Mouse (Mus musculus) myocyte (in vitro differentiated cells): ENCODE results near the gene T. TPM values are rescaled to one million over a fixed set of nuclear protein-coding genes. Genes with fewer than 3 reads are reported as not detected.

ENCODE experiments used
- H3K27me3 ChIP-seq: one replicate; pipeline ENCODE4 v1.6.1; 2011; ENCODE audit not compliant: control insufficient read depth, insufficient read depth, insufficient read length
- H3K36me3 ChIP-seq: one replicate; pipeline ENCODE4 v1.6.1; 2011; ENCODE audit not compliant: control insufficient read depth, insufficient read depth
- H3K4me2 ChIP-seq: one replicate; pipeline ENCODE4 v1.6.1; 2011; ENCODE audit warnings: low read depth, control low read depth
- H3K4me3 ChIP-seq: one replicate; pipeline ENCODE4 v1.5.1; 2011; ENCODE audit warnings: mild to moderate bottlenecking, control low read depth, moderate library complexity
- H3K79me2 ChIP-seq: one replicate; pipeline ENCODE4 v1.6.1; 2011; ENCODE audit not compliant: control insufficient read depth, insufficient read depth
- H3ac ChIP-seq: one replicate; pipeline ENCODE4 v1.6.1; 2011; ENCODE audit not compliant: control insufficient read depth, insufficient read length
- CEBPB ChIP-seq: IDR thresholded peaks from 2 replicates; pipeline ENCODE4 v1.6.1; 2011; ENCODE audit warnings: mild to moderate bottlenecking, moderate library complexity; ENCODE audit not compliant: poor library complexity, insufficient read depth, severe bottlenecking
- E2F4 ChIP-seq: IDR thresholded peaks from one replicate; pipeline ENCODE4 v1.6.1; 2011; ENCODE audit warnings: mild to moderate bottlenecking, control low read depth, moderate library complexity; ENCODE audit not compliant: insufficient read depth
- MAX ChIP-seq: IDR thresholded peaks from one replicate; pipeline ENCODE4 v1.6.1; 2011; ENCODE audit warnings: low read depth, mild to moderate bottlenecking, control low read depth
- MYOD1 ChIP-seq, 3 experiments: IDR thresholded peaks; one replicate each; pipeline ENCODE4 v1.6.1; 2011; ENCODE audit warnings: control low read depth in 2 of 3, low read depth in 2 of 3, mild to moderate bottlenecking in 2 of 3, moderate library complexity in 1 of 3; ENCODE audit not compliant: insufficient read length in 2 of 3, control insufficient read depth in 1 of 3
- MYOG ChIP-seq, 3 experiments: IDR thresholded peaks; one replicate each; pipeline ENCODE4 v1.6.1; 2011; ENCODE audit warnings: control low read depth in 2 of 3, low read depth in 2 of 3, mild to moderate bottlenecking in 2 of 3; ENCODE audit not compliant: insufficient read length in 2 of 3, control insufficient read depth in 1 of 3, insufficient read depth in 1 of 3
- POLR2A ChIP-seq: IDR thresholded peaks from one replicate; pipeline ENCODE4 v1.6.1; 2011; ENCODE audit warnings: low read depth, mild to moderate bottlenecking, control low read depth, moderate library complexity; ENCODE audit not compliant: insufficient read length
- POLR2AphosphoS2 ChIP-seq: IDR thresholded peaks from one replicate; pipeline ENCODE4 v1.6.1; 2011; ENCODE audit warnings: low read depth, control low read depth; ENCODE audit not compliant: insufficient read length
- REST ChIP-seq: IDR thresholded peaks from one replicate; pipeline ENCODE4 v1.6.1; 2011; ENCODE audit warnings: mild to moderate bottlenecking, control low read depth, moderate library complexity; ENCODE audit not compliant: insufficient read depth, insufficient read length
- SRF ChIP-seq: IDR thresholded peaks from one replicate; pipeline ENCODE4 v1.6.1; 2011; ENCODE audit warnings: low read depth; ENCODE audit not compliant: control insufficient read depth, insufficient read length
- TCF12 ChIP-seq: IDR thresholded peaks from one replicate; pipeline ENCODE4 v1.6.1; 2011; ENCODE audit warnings: mild to moderate bottlenecking, control low read depth; ENCODE audit not compliant: poor library complexity, insufficient read depth, severe bottlenecking
- TCF3 ChIP-seq: IDR thresholded peaks from one replicate; pipeline ENCODE4 v1.6.1; 2011; ENCODE audit warnings: low read depth, control low read depth; ENCODE audit not compliant: insufficient read length
- USF1 ChIP-seq: IDR thresholded peaks from one replicate; pipeline ENCODE4 v1.6.1; 2011; ENCODE audit warnings: low read depth, mild to moderate bottlenecking, control low read depth, moderate library complexity
- polyA plus RNA-seq: library from polyadenylated mRNA; unstranded; fragments of >200 nt; fragmentation: generic; extraction: Trizol; gene quantifications from one replicate; pipeline ENCODE4 v1.2.1, GENCODE M21; 2012; ENCODE audit warnings: missing spikeins

Gene T
- polyA plus RNA-seq = 0.10 TPM

GRCm38 (mm10) chr17:8433978-8434960, at the start of gene T:
Gene T, plus strand, starts transcription at chr17:8434423.
- H3K4me3 ChIP-seq = no peak within 1 kb of the TSS

GRCm38 (mm10) chr17:8385441-8385840, 48.8 kb upstream of the T start:
- Histone ChIP-seq H3K79me2 (no peaks in the 10 kb centered on the region), H3K27me3 (peaks cover 15% of the 10 kb centered on the region), H3K4me2 (no peak overlapping the region), H3K4me3 (no peak overlapping the region), H3ac (no peak overlapping the region), H3K36me3 (no peaks in the 10 kb centered on the region)
- no peak for TF ChIP-seq USF1
- TF ChIP-seq MYOD1 (IDR thresholded peaks at IDR 0.05; ENCODE audit: control insufficient read depth in 1 of 3, insufficient read length in 2 of 3, low read depth in 2 of 3) = no peak
- TF ChIP-seq CEBPB = no peak
- no peak for TF ChIP-seq SRF
- no peak for TF ChIP-seq POLR2AphosphoS2
- no peak for TF ChIP-seq POLR2A
- no peak for TF ChIP-seq TCF3
- TF ChIP-seq TCF12 = no peak
- TF ChIP-seq REST = no peak
- no peak for TF ChIP-seq E2F4
- TF ChIP-seq MYOG (IDR thresholded peaks at IDR 0.05; ENCODE audit: control insufficient read depth in 1 of 3, insufficient read depth in 1 of 3, insufficient read length in 2 of 3, low read depth in 2 of 3) = no peak
- no peak for TF ChIP-seq MAX

More at GRCm38 (mm10) chr17:8433978-8434960, at the start of gene T:
- H3K36me3 ChIP-seq = no peaks in the 10 kb centered on the region
- no peak within 1 kb of the TSS for H3ac ChIP-seq
- TF ChIP-seq TCF12 = no peak
- no peak for TF ChIP-seq SRF
- TF ChIP-seq TCF3 = no peak
- TF ChIP-seq MYOG (IDR thresholded peaks at IDR 0.05; ENCODE audit: control insufficient read depth in 1 of 3, insufficient read depth in 1 of 3, insufficient read length in 2 of 3, low read depth in 2 of 3) = no peak
- TF ChIP-seq MAX = no peak
- TF ChIP-seq MYOD1 (IDR thresholded peaks at IDR 0.05; ENCODE audit: control insufficient read depth in 1 of 3, insufficient read length in 2 of 3, low read depth in 2 of 3) = no peak
- TF ChIP-seq E2F4 = no peak
- TF ChIP-seq REST = no peak
- no peak for TF ChIP-seq CEBPB
- no peak for TF ChIP-seq POLR2A
- TF ChIP-seq POLR2AphosphoS2 = no peak
- TF ChIP-seq USF1 = no peak
- no peak within 1 kb of the TSS for H3K4me2 ChIP-seq
- H3K27me3 ChIP-seq = peaks cover 84% of the 10 kb centered on the region
- no peaks in the 10 kb centered on the region for H3K79me2 ChIP-seq

DNA sequence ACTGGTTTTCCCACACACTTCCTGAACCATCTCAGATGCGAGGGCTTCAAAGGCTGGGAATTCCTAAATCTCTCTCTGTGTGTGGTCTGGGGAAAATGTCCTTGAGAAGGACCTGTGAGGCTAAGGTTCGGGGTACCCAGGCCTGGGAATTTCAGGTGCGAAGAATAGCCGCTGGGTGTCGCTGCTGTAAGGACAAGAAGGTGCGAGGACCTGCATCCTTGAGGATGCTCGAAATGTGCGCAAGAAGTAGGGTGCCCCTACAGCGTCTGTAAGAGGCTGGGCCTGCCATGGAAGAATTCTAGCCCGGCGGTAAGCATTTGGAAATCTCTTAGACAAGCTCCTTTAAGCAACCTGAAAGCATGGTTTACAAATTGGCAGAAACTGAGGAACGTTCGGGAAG, 45.8 kb upstream of the T start:
- Histone ChIP-seq H3K4me2 (no peak overlapping the region), H3K36me3 (no peaks in the 10 kb centered on the region), H3K27me3 (peaks cover 15% of the 10 kb centered on the region), H3K4me3 (no peak overlapping the region), H3ac (no peak overlapping the region), H3K79me2 (no peaks in the 10 kb centered on the region)
- TF ChIP-seq POLR2A (no peak), TCF12 (no peak), MYOG (IDR thresholded peaks at IDR 0.05; ENCODE audit: control insufficient read depth in 1 of 3, insufficient read depth in 1 of 3, insufficient read length in 2 of 3, low read depth in 2 of 3) (no peak), USF1 (no peak), SRF (no peak), REST (no peak), POLR2AphosphoS2 (no peak), TCF3 (no peak), E2F4 (no peak), MYOD1 (IDR thresholded peaks at IDR 0.05; ENCODE audit: control insufficient read depth in 1 of 3, insufficient read length in 2 of 3, low read depth in 2 of 3) (no peak), CEBPB (no peak)

GRCm38 (mm10) chr17:8388990-8389789, 45.0 kb upstream of the T start:
- Histone ChIP-seq H3K79me2 (no peaks in the 10 kb centered on the region), H3K36me3 (no peaks in the 10 kb centered on the region), H3K4me3 (no peak overlapping the region), H3K27me3 (peaks cover 15% of the 10 kb centered on the region), H3K4me2 (no peak overlapping the region), H3ac (no peak overlapping the region)
- TF ChIP-seq POLR2A (no peak), USF1 (no peak), MAX (no peak), MYOG (IDR thresholded peaks at IDR 0.05; ENCODE audit: control insufficient read depth in 1 of 3, insufficient read depth in 1 of 3, insufficient read length in 2 of 3, low read depth in 2 of 3) (no peak)
